Mouse (Mus musculus) bone marrow macrophage, adult 2 months (primary cell): ENCODE results near the gene Acr. TPM values are rescaled to one million over a fixed set of nuclear protein-coding genes. Genes with fewer than 3 reads are reported as not detected.

Experiments used
- H3K27ac ChIP-seq: 2 replicates; pipeline ENCODE4 v1.5.1; 2012; ENCODE audit warnings: low read depth, low read length; ENCODE audit not compliant: insufficient read depth
- H3K4me1 ChIP-seq: 2 replicates; pipeline ENCODE4 v1.6.1; 2012; ENCODE audit warnings: low read length; ENCODE audit not compliant: control insufficient read depth, insufficient read depth
- H3K4me3 ChIP-seq: 2 replicates; pipeline ENCODE4 v1.5.1; 2012; ENCODE audit warnings: mild to moderate bottlenecking, low read length, moderate library complexity; ENCODE audit not compliant: insufficient read depth
- CTCF ChIP-seq: IDR thresholded peaks from 2 replicates; pipeline ENCODE4 v1.5.1; 2012; ENCODE audit warnings: low read depth, mild to moderate bottlenecking, low read length, moderate library complexity
- POLR2A ChIP-seq: IDR thresholded peaks from 2 replicates; pipeline ENCODE4 v1.6.1; 2012; ENCODE audit warnings: mild to moderate bottlenecking, low read depth, low read length, borderline replicate concordance
- polyA plus RNA-seq: library from polyadenylated mRNA; stranded (reverse); fragments of >200 nt; gene quantifications from 2 replicates; pipeline ENCODE4 v1.2.4, GENCODE M21; 2012; ENCODE audit not compliant: missing spikeins, insufficient read depth, insufficient read length

Acr gene
- not detected in 2 replicates for polyA plus RNA-seq

- no peak within 1 kb of the TSS for H3K4me3 ChIP-seq
- TF ChIP-seq POLR2A (no peak), CTCF (no peak)
- no peaks in the 10 kb centered on the region for H3K4me1 ChIP-seq
- no peak within 1 kb of the TSS for H3K27ac ChIP-seq
Measured at GRCm38 (mm10) chr15:89568114-89568513, at the start of gene Acr. Gene Acr (plus strand): TSS chr15:89568326.

- no peaks in the 10 kb centered on the region for H3K4me1 ChIP-seq
- no peak overlapping the region for H3K4me3 ChIP-seq
- no peak overlapping the region for H3K27ac ChIP-seq
- TF ChIP-seq CTCF (no peak), POLR2A (no peak)
Measured at GRCm38 (mm10) chr15:89521951-89522350, 46.2 kb upstream of the Acr start.

GRCm38 (mm10) chr15:89522566-89523282, 45.4 kb upstream of the Acr start:
- H3K4me1 ChIP-seq, result no peaks in the 10 kb centered on the region
- TF ChIP-seq POLR2A, result no peak
- no peak for TF ChIP-seq CTCF
- H3K27ac ChIP-seq, result no peak overlapping the region
- no peak overlapping the region for H3K4me3 ChIP-seq

GRCm38 (mm10) chr15:89523283-89523832, 44.8 kb upstream of the Acr start:
- no peak for TF ChIP-seq POLR2A
- no peak for TF ChIP-seq CTCF
- no peak overlapping the region for H3K27ac ChIP-seq
- no peak overlapping the region for H3K4me3 ChIP-seq
- H3K4me1 ChIP-seq, result no peaks in the 10 kb centered on the region

GRCm38 (mm10) chr15:89524001-89524571, 44.0 kb upstream of the Acr start:
- TF ChIP-seq POLR2A (no peak), CTCF (no peak)
- Histone ChIP-seq H3K4me3 (no peak overlapping the region), H3K27ac (no peak overlapping the region), H3K4me1 (no peaks in the 10 kb centered on the region)

GRCm38 (mm10) chr15:89524611-89525415, 43.3 kb upstream of the Acr start:
- Histone ChIP-seq H3K27ac (no peak overlapping the region), H3K4me1 (no peaks in the 10 kb centered on the region), H3K4me3 (no peak overlapping the region)
- TF ChIP-seq CTCF, result no peak
- TF ChIP-seq POLR2A, result no peak

GRCm38 (mm10) chr15:89525464-89525863, 42.7 kb upstream of the Acr start:
- TF ChIP-seq CTCF, result no peak
- TF ChIP-seq POLR2A, result no peak
- Histone ChIP-seq H3K4me3 (no peak overlapping the region), H3K27ac (no peak overlapping the region), H3K4me1 (no peaks in the 10 kb centered on the region)

GRCm38 (mm10) chr15:89525896-89526295, 42.2 kb upstream of the Acr start:
- Histone ChIP-seq H3K27ac (no peak overlapping the region), H3K4me1 (no peaks in the 10 kb centered on the region), H3K4me3 (no peak overlapping the region)
- no peak for TF ChIP-seq POLR2A
- TF ChIP-seq CTCF, result no peak

- no peak overlapping the region for H3K4me3 ChIP-seq
- no peak for TF ChIP-seq CTCF
- TF ChIP-seq POLR2A, result no peak
- H3K27ac ChIP-seq, result no peak overlapping the region
- no peaks in the 10 kb centered on the region for H3K4me1 ChIP-seq
Measured at GRCm38 (mm10) chr15:89526776-89527325, 41.3 kb upstream of the Acr start.

- Histone ChIP-seq H3K4me3 (no peak overlapping the region), H3K27ac (no peak overlapping the region)
- TF ChIP-seq CTCF (no peak), POLR2A (no peak)
Measured at GRCm38 (mm10) chr15:89527466-89527865, 40.7 kb upstream of the Acr start.

More at GRCm38 (mm10) chr15:89527466-89527865, 40.7 kb upstream of the Acr start:
- no peaks in the 10 kb centered on the region for H3K4me1 ChIP-seq
